Mouse (Mus musculus): ENCODE data around the gene Phgdh.

DNA sequence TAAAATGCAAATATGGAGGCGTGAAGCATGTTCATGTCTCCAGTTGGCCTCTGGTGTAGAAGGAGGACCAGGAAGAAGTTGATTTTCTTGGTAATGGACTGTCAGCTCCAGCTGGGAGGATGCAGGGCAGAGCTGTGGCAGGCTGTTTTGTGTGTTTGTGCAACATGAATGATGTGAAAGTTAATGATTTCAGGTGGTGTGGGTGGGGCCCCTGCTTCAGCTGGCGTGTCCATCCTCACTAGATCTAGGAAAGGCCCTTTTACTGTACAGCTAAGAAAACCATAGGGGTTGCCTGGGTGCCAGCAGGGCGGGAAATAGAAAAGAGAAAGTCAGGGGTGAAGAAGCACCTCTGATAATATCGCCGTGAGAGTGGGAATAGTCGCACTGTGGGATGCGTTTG is 48.0 kb upstream of the Phgdh start:
- TF ChIP-seq CTCF (IDR thresholded peaks at IDR 0.05; ENCODE audit: low read depth, low read length) (no peak), GATA1 (IDR thresholded peaks at IDR 0.05; ENCODE audit: borderline replicate concordance, low read length) (no peak), TAL1 (conservative IDR thresholded peaks at IDR 0.05; ENCODE audit: low read depth, low read length) (no peak)
